Mouse (Mus musculus) heart, embryonic 14.5 days (tissue): ENCODE measurements at regions not wholly inside any gene's neighbourhood (a gene's known extent, or its start where the extent isn't known, plus 50 kb on each side); places are given as distances from the start of the nearest gene placed in this dataset.
"Not testable (repeated sequence)": the region's sequence is repeated elsewhere in the genome, so short reads cannot be mapped to it uniquely, and the experiment has no call there.

Experiments used
- ATAC-seq: fragments of 200-750 bp; cut with Nextera tagmentation; 2 replicates; pipeline ENCODE4 v1.8.0; 2017; ENCODE audit warnings: low read depth, moderate TSS enrichment; ENCODE audit not compliant: insufficient number of reproducible peaks, insufficient read depth, low FRiP score
- H3K27ac ChIP-seq, 2 experiments: fragments of 200-500 bp in 1 of 2; fragments of 300-500 bp in 1 of 2; sonication (generic) in 1 of 2; replicated peaks in 1 of 2; 2 replicates each; pipeline ENCODE4 v1.5.1; 2012 to 2014; ENCODE audit warnings: low read depth in 2 of 2, low read length in 2 of 2, control low read depth in 1 of 2, mild to moderate bottlenecking in 1 of 2, mixed read lengths in 1 of 2; ENCODE audit not compliant: control insufficient read depth in 1 of 2, insufficient read depth in 1 of 2
- H3K27me3 ChIP-seq: fragments of 300-500 bp; sonication (generic); 2 replicates; pipeline ENCODE4 v1.6.1; 2014; ENCODE audit warnings: mild to moderate bottlenecking, low read length, control low read depth; ENCODE audit not compliant: control insufficient read depth, insufficient read depth
- H3K36me3 ChIP-seq: fragments of 300-500 bp; sonication (generic); 2 replicates; pipeline ENCODE4 v1.6.1; 2014; ENCODE audit warnings: mild to moderate bottlenecking, control low read depth, low read length, mixed read lengths; ENCODE audit not compliant: control insufficient read depth, insufficient read depth
- H3K4me1 ChIP-seq, 2 experiments: fragments of 200-500 bp in 1 of 2; fragments of 300-500 bp in 1 of 2; sonication (generic) in 1 of 2; 2 replicates each; pipeline ENCODE4 v1.6.1; 2012 to 2014; ENCODE audit warnings: low read length in 2 of 2, control low read depth in 1 of 2, mixed read lengths in 1 of 2; ENCODE audit not compliant: control insufficient read depth in 2 of 2, insufficient read depth in 2 of 2
- H3K4me2 ChIP-seq: fragments of 300-500 bp; sonication (generic); 2 replicates; pipeline ENCODE4 v1.6.1; 2014; ENCODE audit warnings: mild to moderate bottlenecking, low read length
- H3K4me3 ChIP-seq, 2 experiments: fragments of 200-500 bp in 1 of 2; fragments of 300-500 bp in 1 of 2; sonication (generic) in 1 of 2; 2 replicates each; pipeline ENCODE4 v1.5.1; 2012 to 2014; ENCODE audit warnings: low read length in 2 of 2, mild to moderate bottlenecking in 2 of 2, control low read depth in 1 of 2, low read depth in 1 of 2, moderate library complexity in 1 of 2; ENCODE audit not compliant: control insufficient read depth in 1 of 2, insufficient read depth in 1 of 2
- H3K9ac ChIP-seq: fragments of 300-500 bp; sonication (generic); 2 replicates; pipeline ENCODE4 v1.6.1; 2014; ENCODE audit warnings: mild to moderate bottlenecking, low read length
- H3K9me3 ChIP-seq: fragments of 300-500 bp; sonication (generic); 2 replicates; pipeline ENCODE4 v1.6.1; 2016; ENCODE audit warnings: low read length, control low read depth; ENCODE audit not compliant: control insufficient read depth
- WGBS: fragments of 180-500 bp; shearing (Covaris S2); extraction: QIAGEN DNeasy Blood & Tissue Kit; methylation state at CpG from one replicate; pipeline ENCODE4 v1.1.7; 2014; 5-methylcytosine and 5-hydroxymethylcytosine counted together

- Histone ChIP-seq H3K9ac (no peak overlapping the region), H3K4me3 (no peak overlapping the region), H3K36me3 (no peaks in the 10 kb centered on the region), H3K4me2 (no peak overlapping the region), H3K4me1 (no peaks in the 10 kb centered on the region), H3K9me3 (0 out of 2 replicates have a peak, but pooled peaks cover 4% of the 10 kb centered on the region), H3K27ac (no peak overlapping the region), H3K27me3 (no peaks in the 10 kb centered on the region)
- no peak for ATAC-seq
- 83% methylated on average over 4 of the region's 4 CpGs for WGBS
Observed at GRCm38 (mm10) chr7:111843715-111844114, 63.9 kb upstream of the Galnt18 start.

- no peak overlapping the region for H3K9ac ChIP-seq
- no peaks in the 10 kb centered on the region for H3K27me3 ChIP-seq
- H3K4me1 ChIP-seq, result no peaks in the 10 kb centered on the region
- no peak overlapping the region for H3K4me3 ChIP-seq
- 0 out of 2 replicates have a peak, but pooled peaks cover 4% of the 10 kb centered on the region for H3K9me3 ChIP-seq
- no peak for ATAC-seq
- 65% methylated on average over 1 of the region's 1 CpGs for WGBS
- H3K36me3 ChIP-seq, result no peaks in the 10 kb centered on the region
- H3K4me2 ChIP-seq, result no peak overlapping the region
- H3K27ac ChIP-seq, result no peak overlapping the region
Observed at GRCm38 (mm10) chr7:111840826-111841225, 61.0 kb upstream of the Galnt18 start.

DNA sequence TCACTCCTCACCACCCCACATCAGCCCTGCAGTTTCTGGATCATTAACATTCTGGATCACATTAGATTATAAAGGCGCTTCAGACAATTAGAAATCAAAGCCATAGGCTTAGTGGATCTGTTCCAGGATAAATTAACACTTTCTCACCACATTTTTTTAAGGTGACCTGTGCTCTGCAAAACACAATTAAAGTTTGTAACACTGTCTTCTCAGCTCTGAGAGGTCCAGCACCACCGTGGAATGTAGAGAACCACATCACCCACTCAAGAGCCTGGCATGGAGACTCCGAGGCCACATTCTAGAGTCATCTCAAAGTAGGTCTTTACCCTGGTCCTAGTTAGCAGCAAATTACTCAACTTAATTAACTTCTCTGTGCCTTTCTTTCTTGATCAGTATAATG lies 58.4 kb upstream of the Galnt18 start:
- ATAC-seq, result no peak
- Histone ChIP-seq H3K4me3 (no peak overlapping the region), H3K9ac (no peak overlapping the region), H3K36me3 (no peaks in the 10 kb centered on the region), H3K27ac (no peak overlapping the region), H3K4me1 (no peaks in the 10 kb centered on the region), H3K9me3 (0 out of 2 replicates have a peak, but pooled peaks cover 4% of the 10 kb centered on the region), H3K4me2 (no peak overlapping the region), H3K27me3 (no peaks in the 10 kb centered on the region)
- WGBS, result 75% methylated on average over 3 of the region's 3 CpGs

GRCm38 (mm10) chr7:111834356-111834755 lies 54.6 kb upstream of the Galnt18 start:
- not testable (repeated sequence) for H3K4me1 ChIP-seq, H3K4me2 ChIP-seq, H3K9me3 ChIP-seq, H3K9ac ChIP-seq, H3K36me3 ChIP-seq, H3K4me3 ChIP-seq, ATAC-seq, H3K27ac ChIP-seq, H3K27me3 ChIP-seq

GRCm38 (mm10) chr7:111829931-111830330 lies 50.2 kb upstream of the Galnt18 start:
- H3K27ac ChIP-seq, result no peak overlapping the region
- H3K9me3 ChIP-seq, result no peaks in the 10 kb centered on the region
- ATAC-seq, result no peak
- no peaks in the 10 kb centered on the region for H3K36me3 ChIP-seq
- H3K4me2 ChIP-seq, result no peak overlapping the region
- H3K27me3 ChIP-seq, result no peaks in the 10 kb centered on the region
- WGBS, result 76% methylated on average over 1 of the region's 1 CpGs
- no peak overlapping the region for H3K4me3 ChIP-seq
- H3K4me1 ChIP-seq, result no peaks in the 10 kb centered on the region
- H3K9ac ChIP-seq, result no peak overlapping the region
